In the genomic region with DNA sequence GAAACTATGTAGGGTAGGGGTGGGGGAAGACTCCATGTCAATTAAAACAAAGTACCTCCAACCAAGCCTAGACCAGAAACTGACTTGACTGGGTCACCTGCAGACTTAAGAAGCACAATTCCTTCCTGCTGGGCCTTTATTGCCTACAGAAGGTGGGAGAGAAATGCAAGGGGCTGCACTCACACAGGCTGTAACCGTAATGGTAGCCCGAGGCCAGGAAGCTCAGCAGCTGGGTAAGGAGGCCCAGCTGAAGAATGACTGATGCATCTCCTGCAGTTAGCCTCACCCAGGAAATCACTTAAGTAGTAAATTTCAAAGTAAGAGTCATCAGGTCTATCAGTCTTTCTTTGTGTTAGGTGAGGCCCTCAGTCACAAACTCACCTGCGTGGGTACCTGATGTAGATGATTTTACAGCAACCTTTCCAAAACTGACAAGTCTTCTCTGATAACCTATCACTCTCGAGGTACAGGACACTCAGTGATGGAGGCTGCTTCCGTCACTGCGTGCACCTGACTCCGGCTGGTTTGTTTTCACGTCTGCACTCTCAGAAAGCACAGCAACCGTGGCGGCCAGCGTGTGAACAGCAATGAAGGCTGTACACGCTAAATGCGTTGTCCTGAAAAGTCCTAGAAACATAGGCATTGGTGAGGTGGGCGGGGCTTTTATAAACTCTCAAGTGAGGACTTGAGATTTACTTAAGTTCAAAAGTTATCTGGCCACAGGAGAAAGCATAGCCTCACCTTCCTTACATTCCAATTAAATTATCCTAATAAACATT, we compare ENCODE assay signal across 25 mouse cellular contexts. TPM values are rescaled to one million over a fixed set of nuclear protein-coding genes. Genes with fewer than 3 reads are reported as not detected.
DNase-seq lines count a peak whose midpoint lies in the region; ATAC-seq and TF ChIP-seq lines count a peak whose summit lies in the region.
"Had no signal": no experiment of that assay in that cellular context is flagged by ENCODE, and none has a peak within 500 bp of the region (broad histone marks: within the 10 kb centered on the region; RNA-seq: fewer than 3 reads in every experiment).

No protein-coding gene starts in this region.

- no peak overlapping the region for H3K9ac ChIP-seq in heart, postnatal 0 days (replicated peaks; ENCODE audit: low read depth, low read length)
- H3K9ac ChIP-seq in ES-E14 (ENCODE audit: insufficient read depth, low read depth, low read length, poor library complexity, severe bottlenecking): no peak overlapping the region; the same call in 1 of the 2 replicates
- H3K9ac ChIP-seq: embryonic facial prominence, embryonic 12.5 days; embryonic facial prominence, embryonic 15.5 days; forebrain, embryonic 12.5 days; forebrain, embryonic 15.5 days; hindbrain, embryonic 15.5 days had no signal

- no peak for TF ChIP-seq CTCF in heart, postnatal 0 days (IDR thresholded peaks at IDR 0.05; ENCODE audit: low read depth)

- H3K9me3 ChIP-seq in heart, postnatal 0 days (replicated peaks; ENCODE audit: control insufficient read depth, low read length): no peaks in the 10 kb centered on the region
- no peaks in the 10 kb centered on the region for H3K9me3 ChIP-seq in ES-E14 (ENCODE audit: control insufficient read depth, insufficient read depth, low read depth, low read length)
- H3K9me3 ChIP-seq: embryonic facial prominence, embryonic 12.5 days; embryonic facial prominence, embryonic 15.5 days; forebrain, embryonic 12.5 days; forebrain, embryonic 15.5 days; heart, embryonic 10.5 days; hindbrain, embryonic 15.5 days had no signal

- WGBS in heart, postnatal 0 days: 92% methylated on average over 14 of the region's 14 CpGs

- peak; percentile 8 for DNase-seq in cerebellum, adult 11-12 months
- no peak for DNase-seq in cerebellum, adult 9-10 months
- no peak for DNase-seq in heart, postnatal 0 days (ENCODE audit: low spot score)
- DNase-seq in heart, postnatal 36 days: no peak
- DNase-seq in ES-E14 (ENCODE audit: low read depth, low spot score) (peak; percentile 40), ZHBTc4 (ENCODE audit: low read depth, low spot score) (peak; percentile 79)
- DNase-seq in right cerebral cortex, adult 2 months (ENCODE audit: low spot score in 2 of 2): no peak
- DNase-seq: adrenal gland, adult 8-10 months; adrenal gland, postnatal 25 days; cerebellum, adult 18-20 months; cerebellum, adult 9-11 months; cerebellum, postnatal 25 days; gastrocnemius, postnatal 25 days; heart, postnatal 10 days; heart, postnatal 4 days; kidney, adult 11 months; kidney, adult 8-10 months had no signal

- H3K27ac ChIP-seq in heart, postnatal 0 days (ENCODE audit: low read depth): peak overlapping the region; percentile 79; the same call in 1 of the 2 replicates
- H3K27ac ChIP-seq in ES-E14 (ENCODE audit: insufficient read depth, low read depth, low read length, poor library complexity, severe bottlenecking): no peak overlapping the region
- H3K27ac ChIP-seq: embryonic facial prominence, embryonic 12.5 days; embryonic facial prominence, embryonic 15.5 days; forebrain, embryonic 12.5 days; forebrain, embryonic 15.5 days; heart, embryonic 10.5 days; hindbrain, embryonic 15.5 days had no signal

- in situ Hi-C loops in ES-E14 (cut with MboI; ENCODE audit: low sequenced_read_pairs in 2 of 2, unreplicated experiment in 2 of 2): no loop called here

- intact Hi-C loops in heart, postnatal 36 days (cut with DNase I): no loop called here

- TF ChIP-seq EP300 in heart, postnatal 0 days (IDR thresholded peaks at IDR 0.05; ENCODE audit: low read depth): no peak

- peaks cover 10% of the 10 kb centered on the region; the same call in 1 of the 2 replicates for H3K36me3 ChIP-seq in heart, postnatal 0 days (replicated peaks; ENCODE audit: control insufficient read depth, insufficient read depth, low read length)
- H3K36me3 ChIP-seq in ES-E14 (ENCODE audit: control insufficient read depth, insufficient read depth, low read length, poor library complexity, severe bottlenecking): no peaks in the 10 kb centered on the region
- H3K36me3 ChIP-seq: hindbrain, embryonic 15.5 days had no signal

- no peak for ATAC-seq in heart, postnatal 0 days (ENCODE audit: insufficient read depth, low read depth)
- no peak for ATAC-seq in erythroid progenitor cell, adult 5-6 weeks (replicated peaks; ENCODE audit: low FRiP score, poor library complexity, severe bottlenecking)
- ATAC-seq: activated CD4-positive, CD25-positive, alpha-beta regulatory T cell, adult 4 months; forebrain, embryonic 15.5 days had no signal

- H3K4me1 ChIP-seq in heart, postnatal 0 days (ENCODE audit: control insufficient read depth, insufficient read depth): peaks cover 39% of the 10 kb centered on the region
- H3K4me1 ChIP-seq in ES-E14 (ENCODE audit: control insufficient read depth in 2 of 2, insufficient read depth in 2 of 2, low read length in 2 of 2, poor library complexity in 1 of 2): peaks cover 2% of the 10 kb centered on the region in 2 experiments; a peak in 2 of 4 replicates
- H3K4me1 ChIP-seq: embryonic facial prominence, embryonic 12.5 days; forebrain, embryonic 12.5 days had no signal

- H3K4me3 ChIP-seq in heart, postnatal 0 days (ENCODE audit: low read depth, low read length): no peak overlapping the region
- H3K4me3 ChIP-seq in ES-E14 (ENCODE audit: insufficient read depth in 1 of 2, low read depth in 1 of 2, low read length in 2 of 2, poor library complexity in 1 of 2, severe bottlenecking in 1 of 2): no peak overlapping the region
- H3K4me3 ChIP-seq: embryonic facial prominence, embryonic 12.5 days; embryonic facial prominence, embryonic 15.5 days; forebrain, embryonic 12.5 days; forebrain, embryonic 15.5 days; heart, embryonic 10.5 days; hindbrain, embryonic 15.5 days had no signal

- H3K4me2 ChIP-seq in heart, postnatal 0 days (ENCODE audit: low read depth, low read length): no peak overlapping the region
- H3K4me2 ChIP-seq: embryonic facial prominence, embryonic 12.5 days; embryonic facial prominence, embryonic 15.5 days; forebrain, embryonic 12.5 days; forebrain, embryonic 15.5 days; hindbrain, embryonic 15.5 days had no signal

- no peaks in the 10 kb centered on the region for H3K27me3 ChIP-seq in heart, postnatal 0 days (ENCODE audit: control insufficient read depth, insufficient read depth, low read length)
- H3K27me3 ChIP-seq: embryonic facial prominence, embryonic 12.5 days; embryonic facial prominence, embryonic 15.5 days; forebrain, embryonic 12.5 days; forebrain, embryonic 15.5 days; hindbrain, embryonic 15.5 days had no signal

TF ChIP-seq in ES-E14, 5 proteins besides CTCF, POLR2A, EP300 and RAD21:
- TF ChIP-seq MAFK (IDR thresholded peaks at IDR 0.05; ENCODE audit: insufficient read depth, low read depth, low read length) (no peak), CHD2 (IDR thresholded peaks at IDR 0.05; ENCODE audit: low read depth, low read length) (no peak), HCFC1 (IDR thresholded peaks at IDR 0.05; ENCODE audit: borderline replicate concordance, insufficient read depth, low read length) (no peak), ZC3H11A (IDR thresholded peaks at IDR 0.05; ENCODE audit: borderline replicate concordance, low read depth, low read length) (no peak), ZNF384 (IDR thresholded peaks at IDR 0.05; ENCODE audit: low read depth, low read length) (no peak)

RNA-seq across cellular contexts. Expression of a gene that starts 19.1 kb away (rescaled TPM):
- total RNA-seq in heart, postnatal 0 days (2014; rRNA removed; ENCODE audit: low replicate concordance): 48.6 and 126 TPM in 2 replicates
- polyA plus RNA-seq in heart, postnatal 0 days (2015; fragmentation: Nextera tagmentation; extraction: Ambion mirVana): 96.9 and 116 TPM in 2 replicates
- 100 to 1,000 TPM; 102 to 110 TPM for total RNA-seq in heart, postnatal 36 days (2021)
- 16.3 and 24.4 TPM in 2 replicates for total RNA-seq in ES-E14 (2012; rRNA removed)
- total RNA-seq in erythroid progenitor cell, adult 5-6 weeks (2015; ENCODE audit: low replicate concordance): 36.8 and 49.5 TPM in 2 replicates
- total RNA-seq in erythroid progenitor cell, adult 5-6 weeks (2017; ENCODE audit: low replicate concordance): 10.1 and 29.1 TPM in 2 replicates

Comparison
In these comparisons a context has a peak if more than half of its experiments do, and no peak if none do; other contexts are left out.
1. DNase-seq: peak in cerebellum, adult 11-12 months (single experiment), ES-E14 (single experiment) and ZHBTc4 (single experiment); none in cerebellum, adult 9-10 months (single experiment), heart, postnatal 0 days (single experiment), heart, postnatal 36 days (0 of 2) and right cerebral cortex, adult 2 months (0 of 2).